Mouse (Mus musculus) megakaryocyte-erythroid progenitor cell, adult 5-6 weeks (primary cell): ENCODE data around the gene Bckdhb. TPM values are rescaled to one million over a fixed set of nuclear protein-coding genes. Genes with fewer than 3 reads are reported as not detected.
"Not testable (repeated sequence)": the region's sequence is repeated elsewhere in the genome, so short reads cannot be mapped to it uniquely, and the experiment has no call there.

ENCODE experiments used
- ATAC-seq: replicated peaks from 2 replicates; pipeline ENCODE4 v1.8.0; 2016; ENCODE audit warnings: mild to moderate bottlenecking, inconsistent platforms; ENCODE audit not compliant: severe bottlenecking, poor library complexity, low FRiP score, low TSS enrichment
- total RNA-seq, 2 experiments: library from RNA; stranded (forward) in 1 of 2; stranded (reverse) in 1 of 2; fragments of 200-1000, 215-1000 nt in 1 of 2; fragments of >200 nt in 1 of 2; fragmentation: Nextera tagmentation in 1 of 2; gene quantifications; 2 replicates each; pipeline ENCODE4 v1.2.3; 2014 to 2017

Bckdhb gene
- 20.0 and 40.7 TPM in 2 replicates for total RNA-seq (2014; fragmentation: Nextera tagmentation)
- 12.2 and 13.8 TPM in 2 replicates for total RNA-seq (2017)

DNA sequence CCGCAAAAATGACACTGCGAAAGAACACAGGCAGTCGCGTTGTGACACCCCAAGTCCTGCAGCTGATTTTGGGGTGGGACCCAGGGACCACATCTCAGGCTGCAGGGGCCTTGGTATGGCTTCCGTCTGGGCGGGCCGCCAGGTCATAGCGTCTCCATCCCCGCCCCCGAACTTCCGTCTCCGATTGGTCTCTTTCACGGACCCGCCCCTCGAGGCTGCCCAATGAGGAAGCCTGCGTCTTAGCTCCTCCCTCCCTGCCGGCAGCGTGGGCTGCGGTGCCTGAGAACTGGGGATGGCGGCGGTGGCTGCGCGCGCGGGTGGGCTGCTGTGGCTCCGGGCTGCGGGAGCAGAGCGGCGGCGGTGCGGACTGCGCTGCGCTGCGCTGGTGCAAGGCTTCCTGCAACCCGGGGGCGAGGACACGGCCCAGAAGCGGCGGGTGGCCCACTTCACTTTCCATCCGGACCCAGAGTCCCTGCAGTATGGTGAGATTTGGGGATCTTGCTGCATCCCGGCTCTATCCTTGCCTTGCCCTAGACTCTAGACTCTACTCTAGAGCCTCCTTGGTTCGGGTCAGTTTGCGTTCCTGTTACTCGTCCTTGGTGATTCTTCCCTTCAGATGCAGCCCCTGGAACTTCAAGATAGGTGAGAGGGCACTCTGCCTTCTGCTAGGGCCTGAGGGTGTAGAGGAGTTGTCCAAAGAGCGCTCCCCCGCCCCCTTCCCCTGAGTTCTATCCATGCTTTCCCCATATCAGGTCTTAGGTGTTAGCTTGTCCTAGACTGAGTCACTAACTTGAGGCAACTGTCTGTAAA is at the start of gene Bckdhb:
Bckdhb (plus strand) TSS at position 268 of the 810 bp plus-strand sequence.
- peak; percentile 100 for ATAC-seq

DNA sequence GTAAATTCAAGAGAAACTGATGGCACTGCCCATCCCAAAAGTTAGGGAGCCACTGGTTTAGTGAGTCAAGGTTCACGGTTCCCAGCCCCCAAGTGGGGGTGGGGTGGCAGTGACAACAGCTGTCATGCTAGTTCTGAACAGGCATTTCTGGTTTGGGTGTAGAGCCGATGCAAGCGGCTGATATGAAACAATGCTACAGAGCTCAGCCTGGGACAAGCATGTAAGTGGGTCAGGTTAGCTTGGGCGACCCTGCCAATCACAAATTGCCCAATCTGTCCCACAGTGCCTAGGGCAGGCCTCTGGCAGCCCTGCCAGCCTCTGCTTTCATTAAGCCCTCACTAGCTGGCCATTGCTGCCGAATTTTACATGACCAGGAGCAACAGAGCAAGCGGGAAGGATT is 42.8 kb upstream of the Bckdhb start:
- ATAC-seq, result no peak

DNA sequence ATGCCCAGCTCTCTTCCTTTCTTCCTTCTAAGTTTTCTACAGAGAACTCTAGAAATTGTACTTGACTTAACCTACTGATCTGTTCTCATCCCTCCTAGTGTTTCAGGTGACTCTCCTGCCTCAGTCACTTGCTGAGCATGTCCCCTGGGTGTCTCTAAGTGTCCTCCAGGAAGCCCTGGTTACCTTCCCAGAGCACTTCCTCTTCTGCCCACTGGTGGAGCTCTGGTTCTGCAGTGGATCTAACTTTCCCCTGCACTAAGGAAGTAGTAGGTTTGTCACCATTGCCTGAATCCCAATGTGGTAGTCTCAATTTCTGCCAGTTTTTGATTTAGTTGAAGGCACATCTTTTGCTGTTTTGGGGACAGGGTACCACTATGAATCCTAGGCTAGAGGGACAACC is 38.8 kb upstream of the Bckdhb start:
- ATAC-seq, result 0 out of 2 replicates have a peak, but pooled peaks have one; percentile 59

GRCm38 (mm10) chr9:83888214-83888613 is 36.7 kb upstream of the Bckdhb start:
- no peak for ATAC-seq

GRCm38 (mm10) chr9:83893073-83893472 is 31.9 kb upstream of the Bckdhb start:
- no peak for ATAC-seq

GRCm38 (mm10) chr9:83893767-83894330 is 31.1 kb upstream of the Bckdhb start:
- ATAC-seq, result no peak

DNA sequence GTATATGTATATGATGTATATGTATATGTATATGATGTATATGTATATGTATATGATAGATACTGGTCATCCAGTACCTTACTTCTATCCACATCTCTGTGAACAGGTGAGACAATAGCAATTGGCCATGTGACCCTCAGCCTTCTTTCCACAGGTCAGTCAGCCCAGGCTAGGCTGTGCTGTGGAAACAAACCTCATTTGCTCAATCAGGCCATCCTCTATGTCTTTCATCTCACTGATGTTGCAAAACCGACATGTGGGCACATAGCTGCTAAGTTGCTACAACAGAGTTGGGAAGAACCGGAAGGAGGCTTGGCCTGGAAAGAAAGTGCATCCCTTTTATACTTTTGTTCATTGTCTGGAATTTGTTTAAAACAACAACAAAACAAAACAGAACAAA is 22.9 kb upstream of the Bckdhb start:
- no peak for ATAC-seq

- ATAC-seq, result peak; percentile 57; the same call in 1 of the 2 replicates
These were observed 19.1 kb upstream of the Bckdhb start for GRCm38 (mm10) chr9:83905820-83906219.

GRCm38 (mm10) chr9:83907017-83907416 is 17.9 kb upstream of the Bckdhb start:
- ATAC-seq, result no peak

- no peak for ATAC-seq
These were observed 15.1 kb upstream of the Bckdhb start for GRCm38 (mm10) chr9:83909836-83910235.

DNA sequence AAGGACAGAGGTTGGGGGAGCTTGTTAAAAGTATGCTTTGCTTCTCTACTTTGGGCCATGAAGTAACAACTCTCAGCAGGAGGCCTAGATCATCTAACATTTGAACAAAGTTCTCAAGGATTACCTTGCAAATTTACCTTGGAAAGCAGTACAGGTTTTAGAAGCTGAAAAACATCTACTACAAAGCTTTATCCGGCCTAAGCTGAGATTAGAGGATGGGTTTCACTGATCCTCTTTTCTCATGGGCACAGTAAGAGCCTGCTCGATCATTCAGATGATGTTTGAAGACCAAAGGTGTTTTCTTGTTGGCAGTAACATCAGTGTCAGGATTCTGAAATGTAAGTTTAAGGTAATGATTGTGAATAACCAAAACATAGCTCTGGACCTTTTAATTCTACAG is 14.0 kb upstream of the Bckdhb start:
- ATAC-seq, result no peak

GRCm38 (mm10) chr9:83922076-83922475 is 2.9 kb upstream of the Bckdhb start:
- no peak for ATAC-seq

GRCm38 (mm10) chr9:83924356-83924755 is 589 bp upstream of the Bckdhb start:
- no peak for ATAC-seq

- no peak for ATAC-seq
These were observed 720 bp downstream of the Bckdhb start for GRCm38 (mm10) chr9:83925688-83926041.

DNA sequence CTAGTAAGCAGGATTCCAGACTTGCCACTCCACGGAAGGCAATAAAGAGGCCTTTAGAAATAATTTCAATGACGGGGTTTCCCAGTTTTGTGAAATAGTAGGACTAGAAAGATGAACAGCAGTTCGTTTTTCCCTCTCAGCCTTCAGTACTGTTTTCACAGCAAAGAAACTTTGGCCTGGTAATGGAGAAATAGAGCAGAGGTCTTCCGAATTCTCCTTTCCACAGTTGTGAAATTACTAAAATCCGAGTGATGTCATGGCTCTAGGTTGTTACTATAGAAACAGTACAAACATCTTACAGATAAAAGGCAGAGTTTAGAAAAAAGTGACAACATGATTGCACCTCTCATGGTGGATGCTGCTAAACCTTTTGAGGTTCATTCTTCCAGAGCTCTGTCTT is 1.4 kb downstream of the Bckdhb start:
- no peak for ATAC-seq

- ATAC-seq, result not testable (repeated sequence)
These were observed 14.6 kb downstream of the Bckdhb start for GRCm38 (mm10) chr9:83939501-83939900.

GRCm38 (mm10) chr9:83940016-83940415 is 15.1 kb downstream of the Bckdhb start:
- ATAC-seq, result no peak

GRCm38 (mm10) chr9:83940537-83941363 is 15.8 kb downstream of the Bckdhb start:
- no peak for ATAC-seq

GRCm38 (mm10) chr9:83951336-83951735 is 26.4 kb downstream of the Bckdhb start:
- ATAC-seq, result 0 out of 2 replicates have a peak, but pooled peaks have one; percentile 50

DNA sequence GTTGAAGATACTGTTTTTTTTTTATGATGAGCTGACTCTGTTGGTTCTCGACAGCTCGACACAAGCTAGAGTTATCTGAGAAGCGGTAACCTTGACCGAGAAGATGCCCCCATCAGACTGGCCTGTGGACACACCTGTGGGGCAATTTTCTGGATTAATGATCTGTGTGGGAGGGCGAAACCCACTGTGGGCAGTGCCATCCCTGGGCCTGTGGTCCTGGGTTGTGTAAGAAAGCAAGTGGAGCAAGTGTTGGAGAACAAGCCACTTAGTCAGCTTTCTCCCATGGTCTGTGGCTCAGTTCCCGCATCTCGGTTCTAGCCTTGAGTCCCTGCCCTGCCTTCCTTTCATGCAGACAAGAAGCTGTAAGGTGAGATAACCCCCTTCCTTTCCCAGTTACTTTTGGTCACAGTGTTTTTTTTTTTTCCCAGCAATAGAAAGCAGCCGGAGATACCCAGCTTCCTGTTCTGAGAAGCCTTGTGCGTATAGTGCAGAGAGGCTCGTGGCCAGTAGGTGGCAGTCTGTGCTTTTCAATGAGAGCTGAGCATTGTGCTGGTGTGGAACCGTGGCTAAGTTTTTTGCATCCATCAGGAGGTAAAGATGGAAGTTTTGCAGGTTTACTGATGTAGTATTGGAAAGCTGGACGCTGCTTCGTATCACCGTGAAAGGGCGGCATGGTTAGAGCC is 31.8 kb downstream of the Bckdhb start:
- ATAC-seq, result peak; percentile 99
